Mouse (Mus musculus): Measurements from ENCODE around the gene Elfn1. TPM values are rescaled to one million over a fixed set of nuclear protein-coding genes. Genes with fewer than 3 reads are reported as not detected.

Gene Elfn1
- polyA plus RNA-seq, 1 experiment from 2014 or later = 0.13 TPM

DNA sequence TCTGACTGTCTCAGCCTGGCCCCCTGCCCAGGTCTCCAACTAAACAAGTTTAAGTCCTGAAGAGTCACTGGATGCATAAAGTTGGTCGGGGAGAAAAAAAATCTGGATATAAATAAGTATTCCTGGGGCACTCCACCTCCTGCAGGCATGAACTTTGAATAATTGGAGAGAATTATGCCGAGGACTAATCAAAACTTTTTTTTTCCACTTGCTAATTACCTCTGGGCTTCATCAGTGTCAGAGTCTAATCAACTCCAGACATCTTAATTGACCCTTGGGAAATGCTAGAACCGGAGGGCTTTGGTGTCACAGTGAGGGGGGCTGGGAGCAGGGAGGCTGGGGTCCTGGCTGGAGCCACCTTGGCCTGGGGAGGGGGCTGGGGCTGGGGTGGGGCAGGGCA lies 19.1 kb upstream of the Elfn1 start:
- Histone ChIP-seq H3K9me3 (replicated peaks; ENCODE audit: control insufficient read depth, low read length) (no peaks in the 10 kb centered on the region; the same call in 1 of the 2 replicates), H3K27me3 (ENCODE audit: control insufficient read depth, insufficient read depth, low read length) (0 out of 2 replicates have a peak, but pooled peaks cover 3% of the 10 kb centered on the region), H3K9ac (ENCODE audit: low read depth, low read length) (no peak overlapping the region), H3K27ac (ENCODE audit: low read depth, low read length) (no peak overlapping the region), H3K4me2 (no peak overlapping the region), H3K4me3 (ENCODE audit: low read depth, low read length) (no peak overlapping the region), H3K4me1 (ENCODE audit: control insufficient read depth, insufficient read depth, low read length) (no peaks in the 10 kb centered on the region), H3K36me3 (ENCODE audit: control insufficient read depth, insufficient read depth, low read length) (no peaks in the 10 kb centered on the region)
- ATAC-seq (replicated peaks; ENCODE audit: insufficient number of reproducible peaks, low FRiP score, low TSS enrichment) = no peak
- 21% methylated on average over 3 of the region's 3 CpGs for WGBS (ENCODE audit: insufficient replicate concordance)

DNA sequence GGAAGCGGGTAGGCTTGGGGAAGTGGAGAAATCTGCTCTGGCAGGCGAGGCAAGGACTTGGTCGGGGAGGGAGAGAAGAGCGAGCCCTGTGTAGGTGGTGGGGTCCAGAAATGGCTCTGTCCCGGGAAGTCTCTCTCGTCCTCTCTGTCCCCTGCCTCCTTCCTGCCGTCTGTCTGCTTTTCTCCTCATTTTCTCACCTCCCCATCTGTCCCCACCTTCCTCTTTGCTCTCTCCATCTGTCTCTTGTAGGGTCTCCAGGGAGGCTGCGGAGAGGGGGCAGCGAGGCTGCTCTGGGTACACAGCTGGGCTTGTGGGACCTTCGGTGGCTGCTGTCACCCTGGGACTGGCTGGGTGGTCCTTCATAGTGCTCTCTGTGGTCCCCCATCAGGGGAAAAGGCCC lies 18.4 kb upstream of the Elfn1 start:
- Histone ChIP-seq H3K9ac (ENCODE audit: low read depth, low read length) (no peak overlapping the region), H3K4me2 (no peak overlapping the region), H3K4me1 (ENCODE audit: control insufficient read depth, insufficient read depth, low read length) (no peaks in the 10 kb centered on the region), H3K27me3 (ENCODE audit: control insufficient read depth, insufficient read depth, low read length) (0 out of 2 replicates have a peak, but pooled peaks cover 3% of the 10 kb centered on the region), H3K4me3 (ENCODE audit: low read depth, low read length) (no peak overlapping the region), H3K9me3 (replicated peaks; ENCODE audit: control insufficient read depth, low read length) (no peaks in the 10 kb centered on the region), H3K36me3 (ENCODE audit: control insufficient read depth, insufficient read depth, low read length) (no peaks in the 10 kb centered on the region), H3K27ac (ENCODE audit: low read depth, low read length) (no peak overlapping the region)
- 49% methylated on average over 10 of the region's 10 CpGs for WGBS (ENCODE audit: insufficient replicate concordance)
- ATAC-seq (replicated peaks; ENCODE audit: insufficient number of reproducible peaks, low FRiP score, low TSS enrichment) = no peak

DNA sequence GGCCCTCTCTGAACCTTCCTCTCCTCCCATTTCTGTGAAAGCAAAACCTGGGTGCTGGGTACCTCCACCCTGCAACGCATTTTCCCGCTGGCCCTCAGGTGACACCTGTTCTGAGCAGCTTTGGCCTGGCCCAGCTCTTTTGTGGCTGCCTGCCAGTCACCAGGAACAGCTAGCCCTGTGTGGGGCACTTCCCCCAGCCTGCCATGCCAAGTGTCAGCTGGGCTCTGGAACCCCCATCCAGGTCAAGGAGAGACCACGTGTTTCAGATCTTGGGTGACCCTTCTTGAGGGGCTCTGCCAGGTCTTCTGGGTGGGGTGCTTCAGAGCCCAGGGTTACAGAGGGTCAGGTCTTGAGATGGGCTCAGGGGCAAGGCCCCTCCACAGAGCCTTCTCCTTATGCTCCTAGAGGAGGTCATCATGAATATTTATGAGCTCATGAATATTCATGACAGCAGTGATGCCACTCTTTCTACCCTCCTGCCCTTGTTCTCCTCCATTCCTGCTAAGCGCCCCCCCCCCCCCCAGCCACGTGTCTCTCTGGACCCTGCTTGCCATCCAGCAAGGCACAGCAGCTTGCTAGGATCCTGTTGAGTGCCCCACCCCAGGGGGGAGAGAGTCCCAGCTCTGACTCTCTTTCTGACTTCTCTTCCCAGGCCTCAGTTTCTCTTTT lies 15.3 kb upstream of the Elfn1 start:
- Histone ChIP-seq H3K36me3 (ENCODE audit: control insufficient read depth, insufficient read depth, low read length) (no peaks in the 10 kb centered on the region), H3K9ac (ENCODE audit: low read depth, low read length) (no peak overlapping the region), H3K9me3 (replicated peaks; ENCODE audit: control insufficient read depth, low read length) (no peaks in the 10 kb centered on the region), H3K27me3 (ENCODE audit: control insufficient read depth, insufficient read depth, low read length) (peaks cover 7% of the 10 kb centered on the region), H3K27ac (ENCODE audit: low read depth, low read length) (no peak overlapping the region), H3K4me2 (no peak overlapping the region), H3K4me1 (ENCODE audit: control insufficient read depth, insufficient read depth, low read length) (no peaks in the 10 kb centered on the region), H3K4me3 (ENCODE audit: low read depth, low read length) (no peak overlapping the region)
- 27% methylated on average over 4 of the region's 5 CpGs for WGBS (ENCODE audit: insufficient replicate concordance)
- no peak for ATAC-seq (replicated peaks; ENCODE audit: insufficient number of reproducible peaks, low FRiP score, low TSS enrichment)

DNA sequence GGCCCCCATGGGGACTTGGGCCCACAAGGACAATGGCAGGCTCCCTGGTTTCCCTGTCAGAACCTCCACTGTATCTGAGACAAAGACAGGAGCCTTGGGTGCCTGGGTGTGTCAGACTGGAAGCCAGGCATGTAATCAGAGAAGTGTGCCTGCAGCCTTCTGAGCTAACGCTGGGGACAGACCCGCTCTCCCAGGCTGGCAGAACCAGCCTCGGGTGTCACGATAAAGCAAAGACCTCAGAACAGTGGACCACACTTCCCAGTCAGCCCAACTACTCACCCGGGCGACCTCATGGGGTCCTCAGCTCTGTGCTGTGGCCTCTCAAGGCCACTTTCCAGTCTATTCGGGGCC lies 14.8 kb upstream of the Elfn1 start:
- Histone ChIP-seq H3K27me3 (ENCODE audit: control insufficient read depth, insufficient read depth, low read length) (peaks cover 7% of the 10 kb centered on the region), H3K27ac (ENCODE audit: low read depth, low read length) (no peak overlapping the region)

DNA sequence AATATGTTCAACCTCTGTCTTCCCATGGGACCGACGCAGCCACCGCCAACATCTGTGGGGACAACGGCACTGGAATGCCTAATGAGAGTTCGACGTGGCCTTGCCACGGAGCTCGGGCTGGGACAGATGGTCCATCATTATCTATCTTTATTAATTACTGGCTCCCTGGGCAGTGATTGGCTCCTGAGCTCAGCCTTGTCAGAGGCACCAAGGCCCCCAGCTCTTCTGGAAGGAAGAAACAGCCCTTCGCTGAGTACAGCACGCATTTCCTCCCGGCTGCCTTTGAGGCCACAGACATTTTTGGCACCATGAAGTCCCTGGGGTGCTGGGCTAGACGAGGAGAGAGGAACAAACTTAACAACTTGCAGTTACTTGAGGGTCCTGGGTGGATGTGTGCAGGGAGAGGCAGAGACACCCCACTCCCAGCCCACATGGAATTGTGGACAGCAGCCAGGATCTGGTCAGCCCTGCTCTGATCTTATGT lies 13.7 kb upstream of the Elfn1 start:
- ATAC-seq (replicated peaks; ENCODE audit: insufficient number of reproducible peaks, low FRiP score, low TSS enrichment) = no peak
- H3K9ac ChIP-seq (ENCODE audit: low read depth, low read length) = no peak overlapping the region
- no peak overlapping the region for H3K4me3 ChIP-seq (ENCODE audit: low read depth, low read length)
- H3K4me2 ChIP-seq = no peak overlapping the region
- WGBS (ENCODE audit: insufficient replicate concordance) = 71% methylated on average over 12 of the region's 12 CpGs
- no peak overlapping the region for H3K27ac ChIP-seq (ENCODE audit: low read depth, low read length)
- peaks cover 4% of the 10 kb centered on the region for H3K27me3 ChIP-seq (ENCODE audit: control insufficient read depth, insufficient read depth, low read length)
- no peaks in the 10 kb centered on the region for H3K4me1 ChIP-seq (ENCODE audit: control insufficient read depth, insufficient read depth, low read length)
- H3K36me3 ChIP-seq (ENCODE audit: control insufficient read depth, insufficient read depth, low read length) = no peaks in the 10 kb centered on the region
- no peaks in the 10 kb centered on the region for H3K9me3 ChIP-seq (replicated peaks; ENCODE audit: control insufficient read depth, low read length)

More for the DNA sequence above, 14.8 kb upstream of the Elfn1 start:
- H3K36me3 ChIP-seq (ENCODE audit: control insufficient read depth, insufficient read depth, low read length) = no peaks in the 10 kb centered on the region
- 29% methylated on average over 7 of the region's 7 CpGs for WGBS (ENCODE audit: insufficient replicate concordance)
- H3K4me3 ChIP-seq (ENCODE audit: low read depth, low read length) = no peak overlapping the region
- no peak for ATAC-seq (replicated peaks; ENCODE audit: insufficient number of reproducible peaks, low FRiP score, low TSS enrichment)
- H3K9ac ChIP-seq (ENCODE audit: low read depth, low read length) = no peak overlapping the region
- H3K4me1 ChIP-seq (ENCODE audit: control insufficient read depth, insufficient read depth, low read length) = no peaks in the 10 kb centered on the region
- no peak overlapping the region for H3K4me2 ChIP-seq
- H3K9me3 ChIP-seq (replicated peaks; ENCODE audit: control insufficient read depth, low read length) = no peaks in the 10 kb centered on the region

DNA sequence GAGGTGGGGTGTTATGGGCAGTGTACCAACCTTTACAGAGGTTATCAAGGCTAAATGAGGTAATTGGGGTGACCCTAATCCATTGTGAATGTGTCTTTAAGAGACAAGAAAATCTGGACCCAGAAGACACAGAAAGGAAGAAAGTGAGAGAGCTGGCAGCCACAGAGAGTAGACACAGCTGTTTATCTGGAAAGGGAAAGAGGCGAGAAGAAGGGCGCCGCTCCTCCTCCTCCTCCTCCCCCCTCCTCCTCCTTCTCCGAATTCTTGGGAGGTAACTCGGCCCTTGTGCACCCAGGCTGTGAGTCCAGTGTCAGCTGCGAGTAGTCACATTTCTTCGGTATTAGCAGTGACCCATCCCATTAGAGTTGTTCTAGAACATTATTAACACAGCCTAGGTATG lies 8.7 kb upstream of the Elfn1 start:
- H3K4me1 ChIP-seq (ENCODE audit: control insufficient read depth, insufficient read depth, low read length) = no peaks in the 10 kb centered on the region
- H3K4me2 ChIP-seq = no peak overlapping the region
- H3K9me3 ChIP-seq (replicated peaks; ENCODE audit: control insufficient read depth, low read length) = no peaks in the 10 kb centered on the region
- H3K27ac ChIP-seq (ENCODE audit: low read depth, low read length) = no peak overlapping the region
- H3K36me3 ChIP-seq (ENCODE audit: control insufficient read depth, insufficient read depth, low read length) = no peaks in the 10 kb centered on the region
- no peak overlapping the region for H3K9ac ChIP-seq (ENCODE audit: low read depth, low read length)
- peaks cover 7% of the 10 kb centered on the region for H3K27me3 ChIP-seq (ENCODE audit: control insufficient read depth, insufficient read depth, low read length)
- no peak overlapping the region for H3K4me3 ChIP-seq (ENCODE audit: low read depth, low read length)
- no peak for ATAC-seq (replicated peaks; ENCODE audit: insufficient number of reproducible peaks, low FRiP score, low TSS enrichment)
- WGBS (ENCODE audit: insufficient replicate concordance) = 39% methylated on average over 7 of the region's 7 CpGs

DNA sequence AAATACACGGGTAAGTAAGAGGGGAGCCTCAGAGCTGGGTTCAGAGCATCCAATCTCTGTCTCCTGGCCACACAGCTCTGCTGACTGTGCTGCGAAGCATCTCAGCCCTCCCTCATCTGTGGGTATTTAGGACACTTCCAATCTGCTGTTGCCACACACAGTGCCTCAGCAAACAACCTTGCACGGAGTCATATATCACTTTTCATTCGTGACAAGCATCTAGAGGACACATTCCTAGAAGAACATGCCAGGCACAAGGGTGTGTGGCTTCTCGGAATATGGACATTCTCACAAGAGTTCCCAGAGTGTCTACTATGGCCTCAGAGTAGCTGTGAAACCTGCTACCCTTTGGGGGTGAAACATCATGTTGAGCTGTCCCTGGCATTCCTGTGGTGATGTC lies 2.6 kb upstream of the Elfn1 start:
- Histone ChIP-seq H3K9me3 (replicated peaks; ENCODE audit: control insufficient read depth, low read length) (no peaks in the 10 kb centered on the region), H3K4me1 (ENCODE audit: control insufficient read depth, insufficient read depth, low read length) (peaks cover 14% of the 10 kb centered on the region), H3K36me3 (ENCODE audit: control insufficient read depth, insufficient read depth, low read length) (no peaks in the 10 kb centered on the region), H3K27me3 (ENCODE audit: control insufficient read depth, insufficient read depth, low read length) (peaks cover 61% of the 10 kb centered on the region), H3K4me3 (ENCODE audit: low read depth, low read length) (no peak overlapping the region), H3K4me2 (no peak overlapping the region), H3K27ac (ENCODE audit: low read depth, low read length) (no peak overlapping the region), H3K9ac (ENCODE audit: low read depth, low read length) (no peak overlapping the region)
- WGBS (ENCODE audit: insufficient replicate concordance) = 68% methylated on average over 5 of the region's 5 CpGs
- ATAC-seq (replicated peaks; ENCODE audit: insufficient number of reproducible peaks, low FRiP score, low TSS enrichment) = no peak

DNA sequence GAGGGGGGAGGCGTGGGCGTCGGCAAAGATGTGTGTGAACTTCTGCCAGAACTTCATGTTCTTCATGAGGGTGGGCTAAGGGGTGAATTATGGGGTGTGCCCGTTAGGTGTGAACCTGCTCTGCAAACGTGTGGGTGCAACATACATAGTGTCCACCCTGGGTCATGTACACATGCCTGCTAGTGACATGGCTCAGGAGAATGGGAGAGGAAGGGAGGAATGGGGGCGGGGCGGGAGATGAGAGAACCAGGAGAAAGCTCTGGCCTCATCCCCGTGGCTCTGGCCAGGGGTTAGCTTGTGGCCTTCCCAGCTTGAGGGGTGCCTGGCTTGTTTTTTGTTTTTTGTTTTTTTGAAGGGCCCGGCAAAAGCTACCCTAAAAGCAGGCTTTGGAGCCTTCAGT lies 1.2 kb upstream of the Elfn1 start:
- H3K36me3 ChIP-seq (ENCODE audit: control insufficient read depth, insufficient read depth, low read length) = no peaks in the 10 kb centered on the region
- no peak overlapping the region for H3K4me2 ChIP-seq
- no peak overlapping the region for H3K27ac ChIP-seq (ENCODE audit: low read depth, low read length)
- H3K9me3 ChIP-seq (replicated peaks; ENCODE audit: control insufficient read depth, low read length) = no peaks in the 10 kb centered on the region
- H3K4me3 ChIP-seq (ENCODE audit: low read depth, low read length) = no peak overlapping the region
- peaks cover 17% of the 10 kb centered on the region for H3K4me1 ChIP-seq (ENCODE audit: control insufficient read depth, insufficient read depth, low read length)
- no peak overlapping the region for H3K9ac ChIP-seq (ENCODE audit: low read depth, low read length)
- ATAC-seq (replicated peaks; ENCODE audit: insufficient number of reproducible peaks, low FRiP score, low TSS enrichment) = no peak
- H3K27me3 ChIP-seq (ENCODE audit: control insufficient read depth, insufficient read depth, low read length) = peaks cover 74% of the 10 kb centered on the region
- 27% methylated on average over 9 of the region's 9 CpGs for WGBS (ENCODE audit: insufficient replicate concordance)

DNA sequence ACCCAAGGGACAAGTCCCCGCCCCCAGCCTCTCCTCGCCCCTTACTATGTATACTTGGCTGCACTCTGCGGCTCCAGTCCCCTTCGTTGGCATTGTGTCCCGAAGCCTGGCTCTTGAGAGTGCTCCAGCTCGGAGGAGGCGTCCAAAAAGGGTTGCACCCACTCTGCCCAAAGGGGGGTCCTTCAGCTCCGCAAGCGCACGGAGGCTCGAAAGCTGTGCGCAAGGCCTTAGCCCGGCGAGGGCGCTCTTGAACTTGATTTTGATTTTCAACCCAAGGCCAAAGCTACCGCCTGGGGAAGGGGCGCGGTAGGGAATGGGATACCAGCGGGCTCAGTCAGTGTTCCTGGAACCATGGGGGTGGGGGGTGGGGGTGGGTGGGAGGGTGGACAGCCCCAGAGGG lies 502 bp upstream of the Elfn1 start:
- no peak overlapping the region for H3K9ac ChIP-seq (ENCODE audit: low read depth, low read length)
- peak overlapping the region; percentile 99 for H3K4me2 ChIP-seq
- no peak overlapping the region for H3K27ac ChIP-seq (ENCODE audit: low read depth, low read length)
- H3K4me1 ChIP-seq (ENCODE audit: control insufficient read depth, insufficient read depth, low read length) = peaks cover 23% of the 10 kb centered on the region
- H3K27me3 ChIP-seq (ENCODE audit: control insufficient read depth, insufficient read depth, low read length) = peaks cover 82% of the 10 kb centered on the region
- under 1% methylated on average over 19 of the region's 19 CpGs for WGBS (ENCODE audit: insufficient replicate concordance)
- no peaks in the 10 kb centered on the region for H3K9me3 ChIP-seq (replicated peaks; ENCODE audit: control insufficient read depth, low read length)
- no peaks in the 10 kb centered on the region for H3K36me3 ChIP-seq (ENCODE audit: control insufficient read depth, insufficient read depth, low read length)
- no peak for ATAC-seq (replicated peaks; ENCODE audit: insufficient number of reproducible peaks, low FRiP score, low TSS enrichment)
- peak overlapping the region; percentile 65 for H3K4me3 ChIP-seq (ENCODE audit: low read depth, low read length)

Measured in heart, embryonic 11.5 days (tissue).